Mouse (Mus musculus) forebrain, embryonic 13.5 days (tissue): ENCODE measurements around the gene Npcd. TPM values are rescaled to one million over a fixed set of nuclear protein-coding genes. Genes with fewer than 3 reads are reported as not detected.

ENCODE experiments used
- ATAC-seq: fragments of 200-750 bp; cut with Nextera tagmentation; 2 replicates; pipeline ENCODE4 v1.8.0; 2017
- H3K27ac ChIP-seq: fragments of 300-500 bp; sonication (generic); 2 replicates; pipeline ENCODE4 v1.5.1; 2015; ENCODE audit warnings: inconsistent platforms, mild to moderate bottlenecking, moderate library complexity
- H3K27me3 ChIP-seq: fragments of 300-500 bp; sonication (generic); 2 replicates; pipeline ENCODE4 v1.6.1; 2015; ENCODE audit warnings: mild to moderate bottlenecking, inconsistent platforms
- H3K36me3 ChIP-seq: fragments of 300-500 bp; sonication (generic); 2 replicates; pipeline ENCODE4 v1.6.1; 2015; ENCODE audit warnings: mild to moderate bottlenecking, inconsistent platforms; ENCODE audit not compliant: poor library complexity, severe bottlenecking
- H3K4me1 ChIP-seq: fragments of 300-500 bp; sonication (generic); 2 replicates; pipeline ENCODE4 v1.6.1; 2015; ENCODE audit warnings: inconsistent platforms
- H3K4me2 ChIP-seq: fragments of 300-500 bp; sonication (generic); 2 replicates; pipeline ENCODE4 v1.6.1; 2015; ENCODE audit warnings: inconsistent platforms, mild to moderate bottlenecking, moderate library complexity
- H3K4me3 ChIP-seq: fragments of 300-500 bp; sonication (generic); 2 replicates; pipeline ENCODE4 v1.5.1; 2015; ENCODE audit warnings: mild to moderate bottlenecking, inconsistent platforms
- H3K9ac ChIP-seq: fragments of 300-500 bp; sonication (generic); 2 replicates; pipeline ENCODE4 v1.6.1; 2015; ENCODE audit warnings: mild to moderate bottlenecking, inconsistent platforms
- H3K9me3 ChIP-seq: fragments of 300-500 bp; sonication (generic); replicated peaks from 2 replicates; pipeline ENCODE4 v1.6.1; 2016; ENCODE audit warnings: inconsistent platforms
- WGBS: fragments of 180-500 bp; shearing (Covaris S2); methylation state at CpG from one replicate; pipeline ENCODE4 v1.1.7; 2015; 5-methylcytosine and 5-hydroxymethylcytosine counted together
- polyA plus RNA-seq: library from polyadenylated mRNA; unstranded; fragments of >200 nt; fragmentation: Nextera tagmentation; extraction: Ambion mirVana; gene quantifications from 2 replicates; pipeline ENCODE4 v1.2.1, GENCODE M21; 2015

The Npcd gene
- polyA plus RNA-seq, 1 experiment from 2014 or later = not detected

DNA sequence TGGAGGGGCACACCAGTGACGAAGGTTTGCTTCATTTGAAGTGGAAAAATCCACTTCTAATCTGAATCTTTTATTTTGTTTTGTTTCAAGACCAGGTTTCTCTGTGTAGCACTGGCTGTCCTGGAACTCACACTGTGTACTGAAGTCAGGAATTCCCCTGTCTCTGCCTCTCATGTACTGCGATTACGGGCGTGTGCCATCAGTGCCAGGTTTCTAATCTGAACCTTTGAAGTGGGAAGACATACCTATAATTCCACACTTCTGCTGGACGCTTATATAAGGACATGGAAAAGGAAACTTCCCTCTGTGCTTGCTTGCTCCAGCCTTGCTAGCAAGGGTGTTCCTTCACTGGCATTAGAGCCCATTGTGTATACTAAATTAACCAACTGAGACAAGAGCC, 24.9 kb upstream of the Npcd start:
- H3K9me3 ChIP-seq = no peaks in the 10 kb centered on the region
- H3K27me3 ChIP-seq = no peaks in the 10 kb centered on the region
- no peak overlapping the region for H3K27ac ChIP-seq
- no peaks in the 10 kb centered on the region for H3K36me3 ChIP-seq
- no peak overlapping the region for H3K4me3 ChIP-seq
- 83% methylated on average over 5 of the region's 5 CpGs for WGBS
- no peak for ATAC-seq
- no peak overlapping the region for H3K9ac ChIP-seq
- H3K4me2 ChIP-seq = no peak overlapping the region
- no peaks in the 10 kb centered on the region for H3K4me1 ChIP-seq

DNA sequence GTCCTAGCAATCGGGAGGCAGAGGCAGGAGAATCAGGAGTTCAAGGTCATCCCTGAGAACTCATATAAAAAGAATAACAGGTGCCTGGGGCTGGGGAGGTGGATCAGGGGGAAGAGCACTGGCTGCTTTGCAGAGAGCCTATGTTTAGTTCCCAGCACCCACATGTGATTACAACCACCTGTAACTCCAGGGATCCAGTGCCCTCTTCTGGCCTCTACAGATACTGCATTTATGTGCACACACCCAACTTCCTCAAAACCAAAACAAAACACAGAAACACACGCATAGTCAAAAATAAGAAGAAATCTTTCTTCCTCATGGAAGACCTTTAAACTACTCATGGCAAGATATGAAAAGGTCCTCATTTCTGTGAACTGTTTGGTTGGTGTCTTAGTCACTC, 16.1 kb upstream of the Npcd start:
- H3K27ac ChIP-seq = no peak overlapping the region
- 96% methylated on average over 2 of the region's 2 CpGs for WGBS
- no peak for ATAC-seq

DNA sequence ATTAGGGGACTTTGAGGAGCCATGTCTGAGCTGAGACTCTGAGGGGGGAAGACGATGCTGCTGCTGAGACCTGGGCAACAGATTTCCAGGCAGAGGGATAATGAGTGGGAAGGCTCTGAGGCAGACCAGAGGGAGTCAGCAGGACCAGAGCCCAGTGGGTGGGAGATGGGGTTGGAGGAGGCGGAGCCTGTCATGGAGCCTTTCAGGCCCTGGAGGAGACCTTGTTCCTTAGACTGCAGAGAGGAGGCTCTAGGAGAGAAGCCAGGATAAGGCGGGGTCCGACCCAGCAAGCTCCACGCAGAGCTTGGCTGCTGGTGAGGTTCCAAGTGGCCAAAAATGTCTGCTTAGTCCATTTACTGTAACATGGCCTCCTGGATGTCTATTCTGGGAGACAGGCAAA, 13.1 kb upstream of the Npcd start:
- H3K36me3 ChIP-seq = no peaks in the 10 kb centered on the region
- H3K9me3 ChIP-seq = no peaks in the 10 kb centered on the region
- no peak overlapping the region for H3K27ac ChIP-seq
- peaks cover 6% of the 10 kb centered on the region; the same call in 1 of the 2 replicates for H3K4me1 ChIP-seq
- no peak overlapping the region for H3K9ac ChIP-seq
- H3K4me3 ChIP-seq = no peak overlapping the region
- WGBS = 16% methylated on average over 5 of the region's 5 CpGs
- no peak for ATAC-seq
- 0 out of 2 replicates have a peak, but pooled peaks cover 3% of the 10 kb centered on the region for H3K27me3 ChIP-seq
- H3K4me2 ChIP-seq = no peak overlapping the region

More for the DNA sequence above, 16.1 kb upstream of the Npcd start:
- Histone ChIP-seq H3K9ac (no peak overlapping the region), H3K4me1 (peaks cover 6% of the 10 kb centered on the region; the same call in 1 of the 2 replicates), H3K4me3 (no peak overlapping the region), H3K4me2 (no peak overlapping the region), H3K36me3 (no peaks in the 10 kb centered on the region), H3K27me3 (0 out of 2 replicates have a peak, but pooled peaks cover 3% of the 10 kb centered on the region), H3K9me3 (no peaks in the 10 kb centered on the region)

GRCm38 (mm10) chr15:79845986-79846385, 11.9 kb upstream of the Npcd start:
- 69% methylated on average over 4 of the region's 4 CpGs for WGBS
- Histone ChIP-seq H3K4me2 (no peak overlapping the region), H3K9me3 (no peaks in the 10 kb centered on the region), H3K36me3 (no peaks in the 10 kb centered on the region), H3K27ac (no peak overlapping the region), H3K4me3 (no peak overlapping the region), H3K9ac (no peak overlapping the region), H3K27me3 (0 out of 2 replicates have a peak, but pooled peaks cover 3% of the 10 kb centered on the region), H3K4me1 (peaks cover 6% of the 10 kb centered on the region; the same call in 1 of the 2 replicates)
- no peak for ATAC-seq

DNA sequence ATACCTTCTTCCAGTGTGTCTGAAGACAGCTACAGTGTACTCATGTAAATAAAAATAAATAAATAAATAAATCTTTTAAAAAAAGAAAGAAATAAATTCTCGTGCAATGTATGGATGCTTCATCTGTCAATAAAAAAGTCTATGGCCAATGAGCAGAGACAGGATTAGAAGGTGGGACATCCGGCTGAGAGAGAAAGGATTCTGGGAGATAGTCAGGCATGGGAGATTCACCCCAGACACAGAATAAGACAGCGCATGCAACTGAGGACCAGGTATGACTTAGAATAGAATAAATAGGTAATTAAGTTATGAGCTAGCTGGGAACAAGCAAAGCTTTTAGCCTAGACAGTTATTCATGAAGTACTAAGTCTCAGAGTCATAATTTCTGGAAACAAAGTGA, 8.9 kb upstream of the Npcd start:
- no peak for ATAC-seq

GRCm38 (mm10) chr15:79840281-79840680, 6.2 kb upstream of the Npcd start:
- H3K36me3 ChIP-seq = no peaks in the 10 kb centered on the region
- no peak overlapping the region for H3K4me3 ChIP-seq
- ATAC-seq = no peak
- WGBS = 53% methylated on average over 2 of the region's 2 CpGs
- H3K9ac ChIP-seq = no peak overlapping the region
- H3K9me3 ChIP-seq = no peaks in the 10 kb centered on the region
- peaks cover 7% of the 10 kb centered on the region for H3K4me1 ChIP-seq
- no peaks in the 10 kb centered on the region for H3K27me3 ChIP-seq
- H3K27ac ChIP-seq = no peak overlapping the region
- no peak overlapping the region for H3K4me2 ChIP-seq

More for the DNA sequence above, 8.9 kb upstream of the Npcd start:
- H3K4me2 ChIP-seq = no peak overlapping the region
- H3K9me3 ChIP-seq = no peaks in the 10 kb centered on the region
- H3K4me1 ChIP-seq = peaks cover 6% of the 10 kb centered on the region; the same call in 1 of the 2 replicates
- H3K27ac ChIP-seq = no peak overlapping the region
- no peak overlapping the region for H3K9ac ChIP-seq
- H3K36me3 ChIP-seq = no peaks in the 10 kb centered on the region
- no peak overlapping the region for H3K4me3 ChIP-seq
- 88% methylated on average over 3 of the region's 3 CpGs for WGBS
- H3K27me3 ChIP-seq = 0 out of 2 replicates have a peak, but pooled peaks cover 1% of the 10 kb centered on the region

DNA sequence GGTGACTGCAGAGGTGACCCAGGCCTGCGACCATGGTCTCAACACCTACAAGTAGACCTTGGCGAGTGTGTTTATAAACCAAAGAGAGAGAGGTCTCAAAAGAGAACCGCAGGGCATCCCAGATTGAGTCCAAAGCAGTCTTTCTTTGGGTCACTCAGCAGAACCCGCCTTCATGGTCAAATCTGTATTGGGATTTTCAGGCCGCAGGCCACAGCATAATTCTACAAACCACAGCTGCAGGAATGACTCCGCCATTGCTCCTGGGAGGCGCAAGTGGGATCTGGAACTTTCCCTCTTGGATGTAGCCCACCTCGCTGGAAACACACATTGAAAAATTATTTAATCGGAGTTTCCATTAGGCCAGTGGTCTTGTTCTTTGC, 834 bp upstream of the Npcd start:
- no peaks in the 10 kb centered on the region for H3K27me3 ChIP-seq
- ATAC-seq = no peak
- peak overlapping the region; percentile 97 for H3K27ac ChIP-seq
- peaks cover 45% of the 10 kb centered on the region for H3K4me1 ChIP-seq
- WGBS = 46% methylated on average over 9 of the region's 9 CpGs
- peak overlapping the region; percentile 98 for H3K4me2 ChIP-seq
- peak overlapping the region; percentile 65 for H3K9ac ChIP-seq
- H3K9me3 ChIP-seq = no peaks in the 10 kb centered on the region
- peak overlapping the region; percentile 84 for H3K4me3 ChIP-seq
- H3K36me3 ChIP-seq = peaks cover 10% of the 10 kb centered on the region

GRCm38 (mm10) chr15:79833251-79834050, 586 bp downstream of the Npcd start:
- peak; percentile 34; the same call in 1 of the 2 replicates for ATAC-seq
- Histone ChIP-seq H3K4me3 (peak overlapping the region; percentile 84), H3K27me3 (no peaks in the 10 kb centered on the region), H3K9me3 (no peaks in the 10 kb centered on the region), H3K9ac (peak overlapping the region; percentile 89), H3K27ac (peak overlapping the region; percentile 97), H3K4me1 (peaks cover 59% of the 10 kb centered on the region), H3K36me3 (peaks cover 18% of the 10 kb centered on the region), H3K4me2 (peak overlapping the region; percentile 98)
- under 1% methylated on average over 41 of the region's 41 CpGs for WGBS

DNA sequence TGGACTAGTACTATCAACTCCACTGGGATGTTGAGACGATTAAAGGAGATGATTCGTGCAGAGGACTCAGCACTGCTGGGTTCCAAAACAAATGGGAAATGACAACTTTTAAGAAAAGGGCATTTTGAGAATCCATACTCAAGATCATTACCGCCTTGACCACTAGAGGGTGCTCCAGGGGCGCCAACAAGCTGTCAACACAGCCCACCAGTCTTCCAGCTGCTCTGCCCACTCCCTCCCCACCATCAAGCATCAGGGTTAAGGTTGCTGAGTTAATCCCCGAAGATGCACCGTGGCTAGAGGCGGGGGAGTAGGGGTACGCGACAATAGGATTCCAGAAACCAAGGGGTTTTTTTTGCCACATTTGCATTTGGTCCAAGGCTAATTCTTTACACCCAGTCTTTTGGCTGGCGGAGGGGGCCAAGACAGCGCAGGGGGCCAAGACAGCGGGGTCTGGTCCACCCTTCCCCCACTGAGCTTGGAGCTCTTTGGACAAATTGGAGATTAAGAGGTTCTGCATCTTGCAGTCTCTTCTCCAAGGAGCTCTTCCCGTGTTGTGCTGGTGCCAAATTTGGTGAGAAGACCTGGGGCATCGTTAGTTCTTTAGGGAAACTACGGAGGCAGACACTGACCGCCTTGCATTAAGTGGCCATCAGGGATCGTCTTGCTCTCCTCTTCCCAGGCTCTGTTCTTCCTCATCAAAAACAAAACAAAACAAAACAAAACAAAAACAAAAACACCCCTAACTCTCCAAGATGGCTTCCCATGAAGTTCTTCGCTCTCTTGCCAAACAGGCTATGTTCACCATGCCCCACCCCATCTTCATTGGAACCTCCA, 1.8 kb downstream of the Npcd start:
- ATAC-seq = no peak
- Histone ChIP-seq H3K27me3 (no peaks in the 10 kb centered on the region), H3K4me3 (peak overlapping the region; percentile 84), H3K27ac (peak overlapping the region; percentile 97), H3K9me3 (no peaks in the 10 kb centered on the region), H3K36me3 (peaks cover 30% of the 10 kb centered on the region), H3K4me2 (peak overlapping the region; percentile 98), H3K9ac (peak overlapping the region; percentile 89), H3K4me1 (peaks cover 71% of the 10 kb centered on the region)
- 19% methylated on average over 18 of the region's 18 CpGs for WGBS

GRCm38 (mm10) chr15:79830388-79830787, 3.6 kb downstream of the Npcd start:
- peaks cover 82% of the 10 kb centered on the region for H3K4me1 ChIP-seq
- peaks cover 42% of the 10 kb centered on the region for H3K36me3 ChIP-seq
- no peaks in the 10 kb centered on the region for H3K27me3 ChIP-seq
- H3K9ac ChIP-seq = peak overlapping the region; percentile 31; the same call in 1 of the 2 replicates
- H3K4me2 ChIP-seq = no peak overlapping the region
- no peaks in the 10 kb centered on the region for H3K9me3 ChIP-seq
- no peak for ATAC-seq
- H3K4me3 ChIP-seq = no peak overlapping the region
- WGBS = 8% methylated on average over 4 of the region's 4 CpGs
- H3K27ac ChIP-seq = no peak overlapping the region

DNA sequence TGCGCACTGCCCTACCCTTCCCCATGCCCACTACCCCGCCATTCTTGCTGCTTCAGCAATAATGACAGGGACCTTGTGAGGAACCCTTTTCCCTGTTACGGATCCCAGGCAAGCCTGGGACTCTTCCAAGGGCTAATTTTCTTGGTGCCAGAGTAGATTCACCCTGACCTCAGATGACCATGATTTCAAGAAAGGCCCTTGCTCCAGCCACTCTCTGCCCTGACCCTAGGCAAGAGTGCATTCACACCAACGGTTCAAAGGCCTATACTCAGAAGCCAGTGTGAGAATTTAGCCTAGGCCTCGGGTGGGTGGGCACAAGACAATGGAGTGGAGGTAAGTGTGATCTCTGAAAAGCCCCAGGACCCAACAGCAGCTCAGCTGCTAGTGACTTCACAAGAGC, 4.6 kb downstream of the Npcd start:
- Histone ChIP-seq H3K36me3 (peaks cover 42% of the 10 kb centered on the region), H3K4me2 (no peak overlapping the region)

More for the DNA sequence above, 4.6 kb downstream of the Npcd start:
- 78% methylated on average over 5 of the region's 5 CpGs for WGBS
- H3K9ac ChIP-seq = 0 out of 2 replicates have a peak overlapping the region, but pooled peaks have one; percentile 31
- no peak for ATAC-seq
- H3K27me3 ChIP-seq = no peaks in the 10 kb centered on the region
- no peaks in the 10 kb centered on the region for H3K9me3 ChIP-seq
- H3K4me3 ChIP-seq = no peak overlapping the region
- peaks cover 79% of the 10 kb centered on the region for H3K4me1 ChIP-seq
- H3K27ac ChIP-seq = no peak overlapping the region
